Mouse (Mus musculus) ES-Bruce4 (cell line): ENCODE measurements around the gene Nectin2.

ENCODE experiments used
- CTCF ChIP-seq: IDR thresholded peaks from one replicate; pipeline ENCODE4 v1.8.1; 2011; ENCODE audit warnings: low read depth, low read length
- EP300 ChIP-seq: IDR thresholded peaks from 2 replicates; pipeline ENCODE4 v1.6.1; 2011; ENCODE audit warnings: low read depth, low read length; ENCODE audit not compliant: insufficient read depth
- POLR2A ChIP-seq: IDR thresholded peaks from one replicate; pipeline ENCODE4 v1.8.1; 2011; ENCODE audit warnings: low read length; ENCODE audit not compliant: insufficient read depth

- TF ChIP-seq EP300 (no peak), POLR2A (no peak), CTCF (no peak)
Measured at GRCm38 (mm10) chr7:19769434-19770374, 19.4 kb upstream of the Nectin2 start.
